Mouse (Mus musculus): ENCODE data around the gene Gm45062.

The Gm45062 gene

GRCm38 (mm10) chr6:8288755-8289580, 29.7 kb downstream of the Gm45062 start:
- TF ChIP-seq GATA4 (IDR thresholded peaks at IDR 0.05; ENCODE audit: insufficient replicate concordance, low read length): no peak

GRCm38 (mm10) chr6:8294048-8294784, 35.0 kb downstream of the Gm45062 start:
- TF ChIP-seq GATA4 (IDR thresholded peaks at IDR 0.05; ENCODE audit: insufficient replicate concordance, low read length): no peak

- TF ChIP-seq GATA4 (IDR thresholded peaks at IDR 0.05; ENCODE audit: insufficient replicate concordance, low read length): no peak
Observed at GRCm38 (mm10) chr6:8299066-8299863, 40.0 kb downstream of the Gm45062 start.

- TF ChIP-seq GATA4 (IDR thresholded peaks at IDR 0.05; ENCODE audit: insufficient replicate concordance, low read length): no peak
Observed at GRCm38 (mm10) chr6:8307878-8308775, 48.9 kb downstream of the Gm45062 start.

GRCm38 (mm10) chr6:8312554-8312953, 53.3 kb downstream of the Gm45062 start:
- no peak for TF ChIP-seq GATA4 (IDR thresholded peaks at IDR 0.05; ENCODE audit: insufficient replicate concordance, low read length)

GRCm38 (mm10) chr6:8316201-8316600, 57.0 kb downstream of the Gm45062 start:
- TF ChIP-seq GATA4 (IDR thresholded peaks at IDR 0.05; ENCODE audit: insufficient replicate concordance, low read length): no peak

GRCm38 (mm10) chr6:8319591-8319990, 60.3 kb downstream of the Gm45062 start:
- TF ChIP-seq GATA4 (IDR thresholded peaks at IDR 0.05; ENCODE audit: insufficient replicate concordance, low read length): no peak

GRCm38 (mm10) chr6:8333380-8333779, 74.1 kb downstream of the Gm45062 start:
- no peak for TF ChIP-seq GATA4 (IDR thresholded peaks at IDR 0.05; ENCODE audit: insufficient replicate concordance, low read length)

GRCm38 (mm10) chr6:8336487-8337390, 77.5 kb downstream of the Gm45062 start:
- TF ChIP-seq GATA4 (IDR thresholded peaks at IDR 0.05; ENCODE audit: insufficient replicate concordance, low read length): no peak

GRCm38 (mm10) chr6:8339453-8339852, 80.2 kb downstream of the Gm45062 start:
- no peak for TF ChIP-seq GATA4 (IDR thresholded peaks at IDR 0.05; ENCODE audit: insufficient replicate concordance, low read length)

- TF ChIP-seq GATA4 (IDR thresholded peaks at IDR 0.05; ENCODE audit: insufficient replicate concordance, low read length): no peak
Observed at GRCm38 (mm10) chr6:8343271-8343670, 84.0 kb downstream of the Gm45062 start.

GRCm38 (mm10) chr6:8345219-8345856, 86.1 kb downstream of the Gm45062 start:
- TF ChIP-seq GATA4 (IDR thresholded peaks at IDR 0.05; ENCODE audit: insufficient replicate concordance, low read length): no peak

GRCm38 (mm10) chr6:8347154-8347553, 87.9 kb downstream of the Gm45062 start:
- TF ChIP-seq GATA4 (IDR thresholded peaks at IDR 0.05; ENCODE audit: insufficient replicate concordance, low read length): no peak
